Mouse (Mus musculus) CH12.LX (cell line): ENCODE measurements around the gene Tfdp2. TPM values are rescaled to one million over a fixed set of nuclear protein-coding genes. Genes with fewer than 3 reads are reported as not detected.

Experiments used
- DNase-seq: peaks from one replicate; pipeline ENCODE4 v3.0.0-alpha.2; 2013; ENCODE audit errors: extremely low read depth
- H3K27ac ChIP-seq: 2 replicates; pipeline ENCODE4 v1.5.1; 2012; ENCODE audit warnings: low read depth, mild to moderate bottlenecking, control low read depth, moderate library complexity; ENCODE audit not compliant: insufficient read depth
- H3K27me3 ChIP-seq: replicated peaks from 2 replicates; pipeline ENCODE3; 2012; ENCODE audit warnings: inconsistent platforms
- H3K36me3 ChIP-seq, 2 experiments: replicated peaks in 1 of 2; 2 replicates each; pipeline versions ENCODE3 to v1.6.1; 2012; ENCODE audit warnings: inconsistent platforms in 1 of 2, low read length in 1 of 2, mild to moderate bottlenecking in 1 of 2, mixed read lengths in 1 of 2, moderate library complexity in 1 of 2; ENCODE audit not compliant: control insufficient read depth in 1 of 2, insufficient read depth in 1 of 2
- H3K4me1 ChIP-seq, 2 experiments: 2 replicates each; pipeline ENCODE4 v1.6.1; 2012; ENCODE audit warnings: inconsistent platforms in 1 of 2, moderate library complexity in 1 of 2; ENCODE audit not compliant: insufficient read depth in 2 of 2, control insufficient read depth in 1 of 2
- H3K4me2 ChIP-seq: 2 replicates; pipeline ENCODE4 v1.6.1; 2012; ENCODE audit warnings: low read depth, mild to moderate bottlenecking, control low read depth; ENCODE audit not compliant: poor library complexity, insufficient read depth, severe bottlenecking
- H3K4me3 ChIP-seq, 3 experiments: fragments of 150-350 bp in 1 of 3; sonication (generic) in 1 of 3; replicated peaks in 1 of 3; 2 replicates each; pipeline versions ENCODE3 to v1.5.1; 2011 to 2012; ENCODE audit warnings: low read depth in 2 of 3, low read length in 2 of 3, mild to moderate bottlenecking in 2 of 3, moderate library complexity in 2 of 3, control low read depth in 1 of 3, improper control_type of control experiment in 1 of 3, inconsistent platforms in 1 of 3, mixed read lengths in 1 of 3; ENCODE audit not compliant: poor library complexity in 1 of 3
- H3K79me2 ChIP-seq: replicated peaks from 2 replicates; pipeline ENCODE4 v1.6.1; 2012; ENCODE audit warnings: mild to moderate bottlenecking, moderate library complexity; ENCODE audit not compliant: control insufficient read depth, poor library complexity, insufficient read depth, severe bottlenecking; ENCODE audit errors: extremely low read depth
- H3K9ac ChIP-seq: 2 replicates; pipeline ENCODE4 v1.6.1; 2012; ENCODE audit warnings: low read depth, mild to moderate bottlenecking, control low read depth, moderate library complexity; ENCODE audit not compliant: insufficient read depth
- H3K9me3 ChIP-seq: replicated peaks from 2 replicates; pipeline ENCODE3; 2012; ENCODE audit warnings: low read length, inconsistent platforms, mixed read lengths
- E2F4 ChIP-seq: IDR thresholded peaks from 2 replicates; pipeline ENCODE4 v1.6.1; 2011; ENCODE audit warnings: low read depth, low read length, improper control_type of control experiment; ENCODE audit not compliant: insufficient replicate concordance
- EP300 ChIP-seq: IDR thresholded peaks from 2 replicates; pipeline ENCODE4 v1.6.1; 2011; ENCODE audit warnings: low read length, improper control_type of control experiment
- ETS1 ChIP-seq: conservative IDR thresholded peaks from 2 replicates; pipeline ENCODE4 v1.6.1; 2012; ENCODE audit warnings: low read depth, mild to moderate bottlenecking, inconsistent platforms, low read length, improper control_type of control experiment, moderate library complexity
- HCFC1 ChIP-seq: IDR thresholded peaks from 2 replicates; pipeline ENCODE4 v1.6.1; 2012; ENCODE audit warnings: low read depth, mild to moderate bottlenecking, inconsistent platforms, low read length, improper control_type of control experiment
- JUN ChIP-seq: IDR thresholded peaks from 2 replicates; pipeline ENCODE4 v1.6.1; 2011; ENCODE audit warnings: low read depth, mild to moderate bottlenecking, low read length, improper control_type of control experiment, moderate library complexity; ENCODE audit not compliant: insufficient read depth
- JUND ChIP-seq: conservative IDR thresholded peaks from 2 replicates; pipeline ENCODE4 v1.6.1; 2011; ENCODE audit warnings: low read depth, low read length, improper control_type of control experiment
- MAFK ChIP-seq: IDR thresholded peaks from 2 replicates; pipeline ENCODE4 v1.6.1; 2011; ENCODE audit warnings: low read length, improper control_type of control experiment; ENCODE audit not compliant: insufficient replicate concordance
- MAX ChIP-seq: IDR thresholded peaks from 2 replicates; pipeline ENCODE4 v1.6.1; 2011; ENCODE audit warnings: low read length, improper control_type of control experiment
- MEF2A ChIP-seq: IDR thresholded peaks from 2 replicates; pipeline ENCODE4 v1.6.1; 2014; ENCODE audit warnings: low read depth, mild to moderate bottlenecking, inconsistent platforms, low read length, improper control_type of control experiment, borderline replicate concordance
- NELFE ChIP-seq: IDR thresholded peaks from 2 replicates; pipeline ENCODE4 v1.6.1; 2011; ENCODE audit warnings: low read depth, low read length, improper control_type of control experiment
- PAX5 ChIP-seq: IDR thresholded peaks from 2 replicates; pipeline ENCODE4 v1.6.1; 2012; ENCODE audit warnings: low read length, inconsistent platforms, mixed read lengths
- POLR2A ChIP-seq: IDR thresholded peaks from 2 replicates; pipeline ENCODE4 v1.6.1; 2011; ENCODE audit warnings: low read depth, mild to moderate bottlenecking, improper control_type of control experiment, low read length
- RAD21 ChIP-seq: IDR thresholded peaks from 2 replicates; pipeline ENCODE4 v1.6.1; 2011; ENCODE audit warnings: low read depth, mild to moderate bottlenecking, low read length, improper control_type of control experiment, moderate library complexity
- SIN3A ChIP-seq: IDR thresholded peaks from 2 replicates; pipeline ENCODE4 v1.6.1; 2012; ENCODE audit warnings: low read length, improper control_type of control experiment, inconsistent platforms
- TBP ChIP-seq: conservative IDR thresholded peaks from 2 replicates; pipeline ENCODE4 v1.6.1; 2011; ENCODE audit warnings: low read depth, low read length, improper control_type of control experiment
- TCF12 ChIP-seq: IDR thresholded peaks from 2 replicates; pipeline ENCODE4 v1.6.1; 2014; ENCODE audit warnings: low read depth, mild to moderate bottlenecking, inconsistent platforms, low read length, improper control_type of control experiment
- UBTF ChIP-seq: IDR thresholded peaks from 2 replicates; pipeline ENCODE4 v1.6.1; 2012; ENCODE audit warnings: low read depth, mild to moderate bottlenecking, inconsistent platforms, low read length, improper control_type of control experiment, moderate library complexity
- ZC3H11A ChIP-seq: IDR thresholded peaks from 2 replicates; pipeline ENCODE4 v1.6.1; 2012; ENCODE audit warnings: low read depth, mild to moderate bottlenecking, inconsistent platforms, low read length, improper control_type of control experiment
- ZKSCAN1 ChIP-seq: IDR thresholded peaks from 2 replicates; pipeline ENCODE4 v1.6.1; 2012; ENCODE audit warnings: low read depth, inconsistent platforms, low read length, improper control_type of control experiment, borderline replicate concordance
- ZMIZ1 ChIP-seq: IDR thresholded peaks from 2 replicates; pipeline ENCODE4 v1.6.1; 2012; ENCODE audit warnings: low read depth, mild to moderate bottlenecking, inconsistent platforms, low read length, improper control_type of control experiment
- dilution Hi-C: fragments of 300-500 bp; cut with MboI; formaldehyde crosslinking; loops from 2 replicates; pipeline ENCODE4 v1.14.3; 2020; ENCODE audit warnings: low sequenced_read_pairs; ENCODE audit not compliant: extremely low pct_unique_long_range_greater_than_20kb, extremely low pct_ligation_motif_present
- in situ Hi-C: fragments of 300-500 bp; cut with MboI; formaldehyde crosslinking; loops from 3 replicates; pipeline ENCODE4 v1.14.3; 2019; ENCODE audit warnings: low sequenced_read_pairs, low pct_ligation_motif_present, low pct_unique_long_range_greater_than_20kb, mixed read lengths
- polyA plus RNA-seq: library from polyadenylated mRNA; unstranded; fragments of >175 nt; gene quantifications from 2 replicates; pipeline ENCODE4 v1.2.1, GENCODE M21; 2012; ENCODE audit warnings: low read depth; ENCODE audit not compliant: insufficient read length
- total RNA-seq, 2 experiments: library from RNA; depleted of rRNA; stranded (reverse); fragments of 300-350 nt in 1 of 2; fragments of >200 nt in 1 of 2; gene quantifications; 2 replicates each; pipeline ENCODE4 v1.2.3; 2012 to 2014

Tfdp2 gene
- total and polyA plus RNA-seq, 3 experiments, result 3.4 to 4.9 (median 4.7) TPM

GRCm38 (mm10) chr9:96312074-96312473 is 116.0 kb downstream of the Tfdp2 start:
- TF ChIP-seq ZKSCAN1 (no peak), NELFE (no peak), RAD21 (no peak), SIN3A (no peak), MAX (no peak), PAX5 (no peak), JUND (no peak), E2F4 (no peak), TBP (no peak), HCFC1 (no peak), MEF2A (no peak), ETS1 (no peak)
- TF ChIP-seq, all 38 proteins: peak for 0

GRCm38 (mm10) chr9:96319333-96319732 is 123.3 kb downstream of the Tfdp2 start:
- TF ChIP-seq SIN3A (no peak), ZC3H11A (no peak), TCF12 (no peak), POLR2A (no peak), E2F4 (no peak), MAX (no peak), EP300 (no peak), JUND (no peak), ZMIZ1 (no peak), UBTF (no peak), MEF2A (no peak), HCFC1 (no peak), JUN (no peak), MAFK (no peak)
- no peaks in the 10 kb centered on the region for H3K4me1 ChIP-seq
- H3K9me3 ChIP-seq, result no peaks in the 10 kb centered on the region
- no peak overlapping the region for H3K4me2 ChIP-seq
- no peaks in the 10 kb centered on the region for H3K79me2 ChIP-seq
- no peak overlapping the region for H3K27ac ChIP-seq
- H3K4me3 ChIP-seq, result no peak overlapping the region
- no peak overlapping the region for H3K9ac ChIP-seq
- in situ Hi-C loops (loop anchor here (25.0 kb wide), 1 partner anchor 493 kb away; no protein-coding TSS in a partner anchor), dilution Hi-C loops (no loop called here)
- peaks cover 0 to 1% of the 10 kb centered on the region in 2 experiments for H3K36me3 ChIP-seq
- no peaks in the 10 kb centered on the region for H3K27me3 ChIP-seq
- DNase-seq, result no peak

More at GRCm38 (mm10) chr9:96312074-96312473, 116.0 kb downstream of the Tfdp2 start:
- dilution Hi-C loops (no loop called here), in situ Hi-C loops (loop anchor here (25.0 kb wide), 1 partner anchor 500 kb away; no protein-coding TSS in a partner anchor)
- H3K4me1 ChIP-seq, result no peaks in the 10 kb centered on the region
- H3K4me2 ChIP-seq, result no peak overlapping the region
- no peaks in the 10 kb centered on the region for H3K9me3 ChIP-seq
- H3K9ac ChIP-seq, result no peak overlapping the region
- H3K4me3 ChIP-seq, result no peak overlapping the region
- no peaks in the 10 kb centered on the region for H3K27me3 ChIP-seq
- no peaks in the 10 kb centered on the region for H3K36me3 ChIP-seq
- no peak overlapping the region for H3K27ac ChIP-seq
- no peak for DNase-seq
- no peaks in the 10 kb centered on the region for H3K79me2 ChIP-seq
